Mouse (Mus musculus) stomach, postnatal 0 days (tissue): ENCODE results near the gene Tmem183a. TPM values are rescaled to one million over a fixed set of nuclear protein-coding genes. Genes with fewer than 3 reads are reported as not detected.

ENCODE experiments used
- ATAC-seq: fragments of 200-750 bp; cut with Nextera tagmentation; 2 replicates; pipeline ENCODE4 v1.8.0; 2017; ENCODE audit not compliant: low FRiP score, low TSS enrichment
- DNase-seq: peaks from one replicate; pipeline ENCODE4 v3.0.0-alpha.2; 2016; ENCODE audit warnings: low spot score
- H3K27ac ChIP-seq: fragments of 300-500 bp; sonication (generic); replicated peaks from 2 replicates; pipeline ENCODE4 v1.5.1; 2014; ENCODE audit warnings: mild to moderate bottlenecking, control low read depth
- H3K27me3 ChIP-seq: fragments of 300-500 bp; sonication (generic); 2 replicates; pipeline ENCODE4 v1.6.1; 2014; ENCODE audit warnings: low read length; ENCODE audit not compliant: control insufficient read depth, insufficient read depth
- H3K36me3 ChIP-seq: fragments of 300-500 bp; sonication (generic); 2 replicates; pipeline ENCODE4 v1.6.1; 2014; ENCODE audit warnings: low read length, mixed read lengths; ENCODE audit not compliant: control insufficient read depth, insufficient read depth
- H3K4me1 ChIP-seq: fragments of 300-500 bp; sonication (generic); replicated peaks from 2 replicates; pipeline ENCODE4 v1.6.1; 2014; ENCODE audit warnings: antibody characterized with exemption; ENCODE audit not compliant: control insufficient read depth, insufficient read depth
- H3K4me2 ChIP-seq: fragments of 300-500 bp; sonication (generic); replicated peaks from 2 replicates; pipeline ENCODE4 v1.6.1; 2014; ENCODE audit warnings: low read depth, mild to moderate bottlenecking, control low read depth, moderate library complexity
- H3K4me3 ChIP-seq: fragments of 300-500 bp; sonication (generic); 2 replicates; pipeline ENCODE4 v1.5.1; 2014; ENCODE audit warnings: low read depth, low read length, control low read depth
- H3K9ac ChIP-seq: fragments of 300-500 bp; sonication (generic); 2 replicates; pipeline ENCODE4 v1.6.1; 2014; ENCODE audit warnings: mild to moderate bottlenecking, low read length, control low read depth, mixed read lengths
- H3K9me3 ChIP-seq: fragments of 300-500 bp; sonication (generic); 2 replicates; pipeline ENCODE4 v1.6.1; 2016; ENCODE audit warnings: low read length; ENCODE audit not compliant: control insufficient read depth
- CTCF ChIP-seq: IDR thresholded peaks from 2 replicates; pipeline ENCODE4 v1.5.1; 2016; ENCODE audit warnings: antibody characterized with exemption, low read depth, mild to moderate bottlenecking, moderate library complexity
- EP300 ChIP-seq: optimal IDR thresholded peaks from 2 replicates; pipeline ENCODE3; 2016; ENCODE audit warnings: antibody characterized with exemption
- WGBS: fragments of 180-500 bp; shearing (Covaris S2); extraction: QIAGEN DNeasy Blood & Tissue Kit; methylation state at CpG from one replicate; pipeline ENCODE4 v1.1.7; 2014; 5-methylcytosine and 5-hydroxymethylcytosine counted together
- polyA plus RNA-seq: library from polyadenylated mRNA; unstranded; fragments of >200 nt; fragmentation: Nextera tagmentation; extraction: Ambion mirVana; gene quantifications from 2 replicates; pipeline ENCODE4 v1.2.1, GENCODE M21; 2015

Tmem183a gene
- polyA plus RNA-seq, 1 experiment from 2014 or later, result 64.9 TPM

DNA sequence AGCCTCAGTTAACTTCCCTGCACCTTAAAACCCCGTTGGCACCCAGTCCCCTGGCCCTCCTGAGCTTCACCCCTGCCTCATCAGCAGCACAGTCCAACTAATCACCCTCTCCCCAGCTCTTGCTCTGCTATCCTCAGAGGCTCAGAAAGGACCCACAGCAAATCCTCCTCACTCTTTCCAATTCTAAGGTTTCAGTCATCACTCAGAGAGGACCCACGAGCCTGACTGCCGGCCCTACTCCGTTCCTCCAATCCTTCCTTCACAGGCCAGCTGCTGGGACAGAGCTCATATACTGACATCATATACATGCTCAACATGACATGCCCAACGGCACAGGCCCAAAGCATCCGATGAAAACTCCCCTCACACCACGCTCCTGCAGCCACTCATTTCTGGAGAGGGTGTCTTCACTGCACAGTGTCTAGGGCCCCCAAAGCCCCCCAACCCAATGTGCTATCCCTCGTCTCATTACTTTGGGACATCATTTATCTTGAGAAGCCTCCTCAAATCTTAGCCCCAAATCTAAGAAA is 18.9 kb downstream of the Tmem183a start:
- H3K4me1 ChIP-seq, result no peaks in the 10 kb centered on the region
- no peak overlapping the region for H3K4me2 ChIP-seq
- no peak overlapping the region for H3K9ac ChIP-seq
- H3K27ac ChIP-seq, result no peak overlapping the region
- 72% methylated on average over 8 of the region's 8 CpGs for WGBS
- peaks cover 14% of the 10 kb centered on the region for H3K36me3 ChIP-seq
- H3K27me3 ChIP-seq, result no peaks in the 10 kb centered on the region
- H3K9me3 ChIP-seq, result no peaks in the 10 kb centered on the region
- TF ChIP-seq CTCF, result no peak
- TF ChIP-seq EP300, result no peak
- DNase-seq (no peak), ATAC-seq (no peak)
- H3K4me3 ChIP-seq, result no peak overlapping the region

DNA sequence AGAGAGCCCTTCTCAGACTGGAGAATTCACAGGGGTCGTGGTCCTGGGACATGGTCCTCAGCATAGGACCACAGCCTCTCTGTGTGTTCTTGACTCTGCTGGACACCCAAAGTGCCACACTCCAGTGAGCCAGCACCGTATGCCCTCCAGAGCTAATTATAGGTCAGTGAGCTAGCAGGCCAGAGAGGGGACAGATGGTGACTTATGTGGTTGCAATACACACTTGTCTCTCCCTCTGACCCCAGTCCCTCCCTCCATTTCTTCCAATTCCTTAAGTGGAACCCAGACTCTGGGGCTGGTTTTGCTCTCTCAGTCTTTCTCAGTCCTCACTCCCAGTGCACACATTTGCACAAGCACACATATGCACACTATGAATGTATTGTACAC is 19.5 kb downstream of the Tmem183a start:
- no peak overlapping the region for H3K27ac ChIP-seq
- no peak for TF ChIP-seq EP300
- no peak for TF ChIP-seq CTCF
- ATAC-seq, result no peak
- no peaks in the 10 kb centered on the region for H3K4me1 ChIP-seq
- H3K36me3 ChIP-seq, result peaks cover 14% of the 10 kb centered on the region
- no peak overlapping the region for H3K9ac ChIP-seq
- WGBS, result 65% methylated on average over 2 of the region's 2 CpGs
- DNase-seq, result peak; percentile 11
- no peak overlapping the region for H3K4me3 ChIP-seq
- no peak overlapping the region for H3K4me2 ChIP-seq
- no peaks in the 10 kb centered on the region for H3K27me3 ChIP-seq
- no peaks in the 10 kb centered on the region for H3K9me3 ChIP-seq

DNA sequence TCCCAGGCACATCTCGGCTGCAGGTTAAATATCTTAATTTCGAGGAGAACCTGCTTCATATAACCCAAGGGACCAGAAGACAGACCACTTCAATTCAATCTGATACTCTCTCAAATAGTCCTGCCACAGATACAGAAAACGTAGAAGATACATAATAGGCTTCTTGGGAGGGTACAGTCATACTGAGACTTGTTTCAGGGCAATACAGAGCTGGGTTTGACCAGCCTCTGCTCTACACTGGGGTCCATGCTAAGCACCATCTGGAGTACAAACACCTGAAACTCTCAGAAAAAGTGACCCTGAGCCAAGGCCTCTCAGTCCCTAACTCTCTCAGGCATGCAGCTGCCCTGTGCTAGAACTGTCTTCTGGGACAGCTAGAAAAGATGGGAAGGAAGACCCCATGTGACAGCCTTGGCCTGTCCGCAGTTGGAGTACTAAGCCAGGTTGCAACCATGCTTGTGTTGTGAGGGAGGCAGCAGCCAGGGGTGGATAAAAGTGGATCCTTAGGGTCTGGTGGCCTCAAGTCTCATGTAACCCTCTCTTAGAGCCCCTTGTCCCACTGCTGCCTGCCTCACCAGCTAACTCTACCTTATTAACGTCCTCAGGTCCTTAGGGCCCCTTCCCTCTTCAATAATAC is 20.0 kb downstream of the Tmem183a start:
- H3K36me3 ChIP-seq, result peaks cover 10% of the 10 kb centered on the region
- H3K4me1 ChIP-seq, result no peaks in the 10 kb centered on the region
- H3K9me3 ChIP-seq, result no peaks in the 10 kb centered on the region
- H3K4me2 ChIP-seq, result no peak overlapping the region
- WGBS, result 85% methylated on average over 5 of the region's 5 CpGs
- TF ChIP-seq EP300, result no peak
- TF ChIP-seq CTCF, result no peak
- no peak for ATAC-seq
- no peak overlapping the region for H3K4me3 ChIP-seq
- H3K9ac ChIP-seq, result no peak overlapping the region
- DNase-seq, result no peak
- H3K27me3 ChIP-seq, result no peaks in the 10 kb centered on the region
- H3K27ac ChIP-seq, result no peak overlapping the region

DNA sequence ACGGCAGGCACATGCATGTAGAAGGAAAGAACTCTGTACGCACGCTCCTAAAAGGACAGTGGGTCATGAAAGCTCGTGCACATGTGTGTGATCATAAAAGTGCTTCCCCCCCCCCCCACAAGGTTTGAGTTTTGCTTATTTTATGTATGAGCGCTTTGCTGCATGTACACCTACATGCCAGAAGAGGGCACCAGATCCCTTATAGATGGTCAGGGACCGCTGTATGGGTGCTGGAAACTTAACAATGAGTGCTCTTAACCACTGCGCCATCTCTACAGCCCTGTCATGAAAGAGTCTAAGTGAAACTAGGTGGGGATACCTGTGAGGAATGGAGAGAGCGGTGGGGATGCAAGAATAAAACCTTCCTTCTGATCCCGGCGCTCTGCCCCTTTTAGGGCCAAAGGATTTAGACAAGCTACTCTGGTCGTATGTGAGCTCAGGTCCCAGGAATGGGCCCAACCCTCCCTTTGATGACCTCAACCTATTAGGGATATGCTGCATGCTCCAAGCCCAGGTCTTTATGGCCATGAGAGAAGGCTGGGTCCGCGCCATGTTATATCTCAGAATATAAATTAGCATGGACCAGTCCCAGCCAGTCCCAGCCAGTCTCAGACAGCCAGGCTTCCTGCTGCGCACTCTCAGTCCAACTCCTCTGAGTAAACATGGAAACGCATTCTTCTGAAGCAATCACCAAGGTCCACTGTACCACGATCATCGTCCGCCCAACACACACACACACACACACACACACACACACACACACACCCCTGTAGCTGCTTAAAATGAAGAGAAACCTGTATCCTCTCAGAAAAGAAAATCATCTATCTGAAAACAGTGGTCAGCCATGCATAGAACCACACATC is 21.8 kb downstream of the Tmem183a start:
- no peaks in the 10 kb centered on the region for H3K9me3 ChIP-seq
- 92% methylated on average over 18 of the region's 18 CpGs for WGBS
- H3K4me1 ChIP-seq, result no peaks in the 10 kb centered on the region

DNA sequence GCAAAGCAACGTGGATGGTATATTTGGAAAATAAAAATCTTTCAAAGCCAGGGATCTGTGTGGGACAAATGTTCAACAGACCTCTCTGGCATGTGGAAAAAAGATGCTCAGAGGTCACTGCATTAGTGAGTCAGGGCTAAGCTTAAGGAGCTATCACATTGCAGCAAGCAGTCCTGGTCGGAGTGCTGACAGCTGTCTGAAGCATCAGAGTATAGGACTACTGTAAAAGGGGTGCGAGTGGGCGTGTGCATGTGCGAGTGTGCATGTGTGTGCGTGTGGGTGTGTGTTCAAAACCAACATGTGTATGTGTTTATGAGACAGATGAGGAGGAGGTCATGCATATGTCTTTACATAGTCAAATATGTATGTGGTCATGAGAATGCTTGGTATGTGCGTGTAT is 22.6 kb downstream of the Tmem183a start:
- no peaks in the 10 kb centered on the region for H3K27me3 ChIP-seq
- no peak overlapping the region for H3K9ac ChIP-seq
- no peaks in the 10 kb centered on the region for H3K9me3 ChIP-seq
- no peak overlapping the region for H3K4me2 ChIP-seq
- no peaks in the 10 kb centered on the region for H3K36me3 ChIP-seq
- no peak overlapping the region for H3K4me3 ChIP-seq
- ATAC-seq, result no peak
- no peak overlapping the region for H3K27ac ChIP-seq
- 81% methylated on average over 7 of the region's 7 CpGs for WGBS
- TF ChIP-seq CTCF, result no peak
- no peak for TF ChIP-seq EP300
- no peak for DNase-seq
- H3K4me1 ChIP-seq, result no peaks in the 10 kb centered on the region

More for the DNA sequence above, 21.8 kb downstream of the Tmem183a start:
- DNase-seq (no peak), ATAC-seq (no peak)
- no peaks in the 10 kb centered on the region for H3K36me3 ChIP-seq
- H3K9ac ChIP-seq, result no peak overlapping the region
- H3K4me2 ChIP-seq, result no peak overlapping the region
- TF ChIP-seq CTCF, result peak; percentile 48
- no peak for TF ChIP-seq EP300
- no peaks in the 10 kb centered on the region for H3K27me3 ChIP-seq
- H3K27ac ChIP-seq, result no peak overlapping the region
- H3K4me3 ChIP-seq, result no peak overlapping the region
